Mouse (Mus musculus) layer of hippocampus, adult 2 months (tissue): ENCODE measurements around the gene Ptprm. TPM values are rescaled to one million over a fixed set of nuclear protein-coding genes. Genes with fewer than 3 reads are reported as not detected.

Experiments
- DNase-seq, 2 experiments: peaks; one replicate each; pipeline ENCODE4 v3.0.0; 2022; ENCODE audit warnings: low spot score in 2 of 2
- H3K27ac ChIP-seq: fragments of 200-600 bp; 2 replicates; pipeline ENCODE4 v1.8.1; 2022
- H3K4me3 ChIP-seq: fragments of 200-600 bp; 2 replicates; pipeline ENCODE4 v1.8.1; 2022; ENCODE audit warnings: mild to moderate bottlenecking
- CTCF ChIP-seq: fragments of 200-600 bp; conservative IDR thresholded peaks from 2 replicates; pipeline ENCODE4 v1.8.1; 2022; ENCODE audit warnings: antibody characterized with exemption, mild to moderate bottlenecking, moderate library complexity
- total RNA-seq, 2 experiments: library from RNA; stranded (reverse); gene quantifications; 2 replicates each; pipeline ENCODE4 v1.2.3; 2021

Ptprm gene
- total RNA-seq, 2 experiments from 2014 or later = 21.1 to 26.4 TPM

- Histone ChIP-seq H3K27ac (no peak overlapping the region), H3K4me3 (no peak overlapping the region)
- DNase-seq = no peak
- TF ChIP-seq CTCF = no peak
Observed at GRCm38 (mm10) chr17:67357191-67357590, 2.9 kb upstream of the Ptprm start.

GRCm38 (mm10) chr17:67355251-67355650 lies 994 bp upstream of the Ptprm start:
- no peak for DNase-seq
- no peak for TF ChIP-seq CTCF
- H3K4me3 ChIP-seq = peak overlapping the region; percentile 68; the same call in 1 of the 2 replicates
- H3K27ac ChIP-seq = peak overlapping the region; percentile 91; the same call in 1 of the 2 replicates

GRCm38 (mm10) chr17:67353796-67354450 lies 334 bp downstream of the Ptprm start:
- no peak for TF ChIP-seq CTCF
- Histone ChIP-seq H3K27ac (peak overlapping the region; percentile 85), H3K4me3 (peak overlapping the region; percentile 68)
- DNase-seq = no peak

- DNase-seq = no peak
- H3K4me3 ChIP-seq = peak overlapping the region; percentile 68
- 0 out of 2 replicates have a peak, but pooled peaks have one; percentile 31 for TF ChIP-seq CTCF
- H3K27ac ChIP-seq = peak overlapping the region; percentile 85
Observed at GRCm38 (mm10) chr17:67352956-67353795, 1.1 kb downstream of the Ptprm start.

GRCm38 (mm10) chr17:67351423-67351822 lies 2.8 kb downstream of the Ptprm start:
- Histone ChIP-seq H3K4me3 (peak overlapping the region; percentile 8; the same call in 1 of the 2 replicates), H3K27ac (no peak overlapping the region)
- no peak for DNase-seq
- TF ChIP-seq CTCF = no peak

- H3K4me3 ChIP-seq = no peak overlapping the region
- no peak overlapping the region for H3K27ac ChIP-seq
- no peak for DNase-seq
- no peak for TF ChIP-seq CTCF
Observed at GRCm38 (mm10) chr17:67350536-67350935, 3.7 kb downstream of the Ptprm start.

- DNase-seq = no peak
- TF ChIP-seq CTCF = peak; percentile 60
- H3K4me3 ChIP-seq = no peak overlapping the region
- no peak overlapping the region for H3K27ac ChIP-seq
Observed at GRCm38 (mm10) chr17:67349594-67349993, 4.7 kb downstream of the Ptprm start.

- no peak for DNase-seq
- TF ChIP-seq CTCF = no peak
- Histone ChIP-seq H3K4me3 (no peak overlapping the region), H3K27ac (no peak overlapping the region)
Observed at GRCm38 (mm10) chr17:67346921-67347320, 7.3 kb downstream of the Ptprm start.

- no peak for TF ChIP-seq CTCF
- no peak for DNase-seq
- no peak overlapping the region for H3K4me3 ChIP-seq
- H3K27ac ChIP-seq = no peak overlapping the region
Observed at GRCm38 (mm10) chr17:67345157-67345556, 9.1 kb downstream of the Ptprm start.

GRCm38 (mm10) chr17:67343471-67343870 lies 10.8 kb downstream of the Ptprm start:
- Histone ChIP-seq H3K4me3 (no peak overlapping the region), H3K27ac (no peak overlapping the region)
- TF ChIP-seq CTCF = no peak
- DNase-seq = no peak

GRCm38 (mm10) chr17:67343006-67343405 lies 11.3 kb downstream of the Ptprm start:
- Histone ChIP-seq H3K27ac (no peak overlapping the region), H3K4me3 (no peak overlapping the region)
- TF ChIP-seq CTCF = no peak
- no peak for DNase-seq

GRCm38 (mm10) chr17:67340362-67340761 lies 13.9 kb downstream of the Ptprm start:
- TF ChIP-seq CTCF = no peak
- H3K4me3 ChIP-seq = no peak overlapping the region
- no peak for DNase-seq
- H3K27ac ChIP-seq = peak overlapping the region; percentile 55; the same call in 1 of the 2 replicates

GRCm38 (mm10) chr17:67339569-67339968 lies 14.7 kb downstream of the Ptprm start:
- DNase-seq = no peak
- Histone ChIP-seq H3K4me3 (no peak overlapping the region), H3K27ac (no peak overlapping the region)
- TF ChIP-seq CTCF = no peak
